Mouse (Mus musculus): ENCODE results near the gene Urm1. TPM values are rescaled to one million over a fixed set of nuclear protein-coding genes. Genes with fewer than 3 reads are reported as not detected.

Urm1 gene
- total and polyA plus RNA-seq, 3 experiments: 90.5 to 131 TPM; not detected in 1

DNA sequence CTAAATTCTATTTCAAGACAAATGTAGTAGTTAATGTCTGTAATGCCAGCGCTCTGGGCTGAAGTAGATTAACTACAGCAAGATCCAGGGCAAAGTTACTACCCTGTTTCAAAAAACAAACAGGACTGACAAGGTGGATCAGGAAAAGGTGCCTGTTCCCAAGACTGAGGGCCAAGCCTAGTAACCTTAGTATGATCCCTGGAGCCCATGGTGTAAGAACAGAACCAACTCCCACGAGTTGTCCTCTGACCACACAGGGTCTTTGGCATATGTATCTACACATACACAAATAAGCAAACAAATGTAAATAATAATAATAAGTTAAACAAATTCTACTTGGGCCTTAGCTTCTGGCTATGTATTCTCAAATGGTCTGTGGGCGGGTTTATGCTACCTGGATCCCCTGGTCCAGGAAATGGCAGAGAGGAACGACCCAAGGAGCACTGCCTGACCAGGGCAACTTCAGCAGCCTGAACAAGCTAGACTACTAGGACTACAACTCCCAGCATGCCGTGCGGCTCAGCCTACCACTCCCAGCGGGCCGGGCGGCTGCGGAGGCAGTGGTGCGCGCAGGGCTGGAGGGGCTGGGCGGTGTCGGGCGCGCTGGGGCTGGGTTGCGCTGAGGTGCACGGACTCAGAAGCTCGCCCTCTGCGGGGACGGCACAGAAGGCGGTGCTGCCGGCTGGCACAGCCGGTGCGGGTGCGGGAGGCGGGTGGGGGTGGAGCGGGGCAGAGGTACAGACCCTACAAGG is 17.6 kb upstream of the Urm1 start, which contains the start of gene Slc27a4 (continued):
- no peak for TF ChIP-seq JUND (IDR thresholded peaks at IDR 0.05; ENCODE audit: low read depth, low read length)
- no peak for TF ChIP-seq MYB (IDR thresholded peaks at IDR 0.05; ENCODE audit: low read depth, low read length)
- peak; percentile 69 to 73; a peak in 2 of 4 replicates for TF ChIP-seq POLR2A (IDR thresholded peaks at IDR 0.05; ENCODE audit: control insufficient read depth in 1 of 2, insufficient read depth in 1 of 2, low read depth in 1 of 2, low read length in 2 of 2, poor library complexity in 1 of 2)
- no peak for TF ChIP-seq TBP (IDR thresholded peaks at IDR 0.05; ENCODE audit: low read depth, low read length)

GRCm38 (mm10) chr2:29802827-29803201 is 17.1 kb upstream of the Urm1 start:
- TF ChIP-seq UBTF (IDR thresholded peaks at IDR 0.05; ENCODE audit: borderline replicate concordance, insufficient read depth, low read depth, low read length) (0 out of 2 replicates have a peak, but pooled peaks have one; percentile 53), SMC3 (IDR thresholded peaks at IDR 0.05; ENCODE audit: low read depth, low read length) (no peak), JUND (IDR thresholded peaks at IDR 0.05; ENCODE audit: low read depth, low read length) (no peak)
- peak; percentile 50 for DNase-seq (ENCODE audit: low read depth, low spot score)
- Histone ChIP-seq H3K79me2 (ENCODE audit: control insufficient read depth, insufficient read depth, low read length, poor library complexity) (0 out of 2 replicates have a peak, but pooled peaks cover 1% of the 10 kb centered on the region), H3K4me1 (ENCODE audit: control insufficient read depth in 1 of 2, insufficient read depth in 2 of 2, low read length in 2 of 2) (peaks cover 3 to 7% of the 10 kb centered on the region in 2 experiments; a peak in 2 of 4 replicates), H3K36me3 (ENCODE audit: control insufficient read depth in 1 of 2, insufficient read depth in 2 of 2, low read length in 2 of 2) (no peaks in the 10 kb centered on the region; a peak in 1 of 4 replicates), H3K27me3 (ENCODE audit: control insufficient read depth in 1 of 2, insufficient read depth in 2 of 2, low read length in 2 of 2) (no peaks in the 10 kb centered on the region), H3K27ac (ENCODE audit: control insufficient read depth, low read depth, low read length) (no peak overlapping the region), H3K9me3 (replicated peaks; ENCODE audit: insufficient read depth, low read length) (no peaks in the 10 kb centered on the region), H3K9ac (ENCODE audit: control insufficient read depth, low read depth, low read length, poor library complexity, severe bottlenecking) (peak overlapping the region; percentile 73), H3K4me3 (ENCODE audit: control insufficient read depth in 1 of 2, insufficient read depth in 1 of 2, low read depth in 2 of 2, low read length in 2 of 2) (peak overlapping the region; percentile 68 to 70)

DNA sequence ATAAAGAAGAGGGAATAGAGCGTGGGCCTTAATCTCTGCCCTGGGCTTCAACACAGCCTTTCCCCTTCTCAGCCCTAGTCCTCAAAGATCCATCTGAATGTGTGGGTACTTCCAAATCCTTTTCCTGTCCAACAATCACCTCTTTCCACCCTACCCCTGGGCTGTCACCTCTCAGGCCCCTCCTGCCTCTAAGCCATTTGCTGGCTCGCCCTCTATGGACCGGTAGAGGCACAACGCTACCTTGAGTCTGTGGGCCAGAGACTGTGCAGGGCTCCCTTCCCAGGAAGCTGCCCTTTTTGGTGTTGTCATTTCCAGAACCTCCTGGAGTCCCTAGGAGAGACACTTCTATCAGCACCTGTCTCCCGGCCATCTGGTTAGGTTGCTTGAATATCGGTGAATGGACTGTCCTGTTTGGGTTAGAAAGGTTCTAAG is 16.5 kb upstream of the Urm1 start:
- Histone ChIP-seq H3K27ac (ENCODE audit: control insufficient read depth, low read depth, low read length) (no peak overlapping the region), H3K4me1 (ENCODE audit: control insufficient read depth in 1 of 2, insufficient read depth in 2 of 2, low read length in 2 of 2) (peaks cover 3 to 7% of the 10 kb centered on the region in 2 experiments; a peak in 2 of 4 replicates), H3K36me3 (ENCODE audit: control insufficient read depth in 1 of 2, insufficient read depth in 2 of 2, low read length in 2 of 2) (no peaks in the 10 kb centered on the region; a peak in 1 of 4 replicates), H3K4me3 (ENCODE audit: control insufficient read depth in 1 of 2, insufficient read depth in 1 of 2, low read depth in 2 of 2, low read length in 2 of 2) (peak overlapping the region; percentile 68 to 70), H3K79me2 (ENCODE audit: control insufficient read depth, insufficient read depth, low read length, poor library complexity) (0 out of 2 replicates have a peak, but pooled peaks cover 1% of the 10 kb centered on the region), H3K9ac (ENCODE audit: control insufficient read depth, low read depth, low read length, poor library complexity, severe bottlenecking) (peak overlapping the region; percentile 73), H3K9me3 (replicated peaks; ENCODE audit: insufficient read depth, low read length) (no peaks in the 10 kb centered on the region), H3K27me3 (ENCODE audit: control insufficient read depth in 1 of 2, insufficient read depth in 2 of 2, low read length in 2 of 2) (no peaks in the 10 kb centered on the region)
- peak; percentile 70 for DNase-seq (ENCODE audit: low read depth, low spot score)
- TF ChIP-seq RCOR1 (IDR thresholded peaks at IDR 0.05; ENCODE audit: low read depth, low read length) (no peak), EP300 (IDR thresholded peaks at IDR 0.05; ENCODE audit: low read depth in 1 of 2, low read length in 2 of 2) (no peak), USF2 (IDR thresholded peaks at IDR 0.05; ENCODE audit: borderline replicate concordance in 1 of 2, insufficient read depth in 1 of 2, low read depth in 1 of 2, low read length in 2 of 2) (no peak), MEF2A (IDR thresholded peaks at IDR 0.05; ENCODE audit: extremely low read depth, insufficient replicate concordance, low read depth, low read length, poor library complexity, severe bottlenecking) (no peak), CTCF (IDR thresholded peaks at IDR 0.05 in 2 of 3, conservative IDR thresholded peaks at IDR 0.05 in 1 of 3; ENCODE audit: control insufficient read depth in 1 of 3, insufficient read depth in 1 of 3, low read depth in 2 of 3, low read length in 3 of 3, poor library complexity in 1 of 3, severe bottlenecking in 1 of 3) (peak; percentile 44 to 58 (median 55)), CHD2 (IDR thresholded peaks at IDR 0.05; ENCODE audit: low read length) (no peak), CHD1 (IDR thresholded peaks at IDR 0.05; ENCODE audit: low read depth, low read length) (no peak), GATA1 (IDR thresholded peaks at IDR 0.05; ENCODE audit: low read depth, low read length) (no peak), POLR2A (IDR thresholded peaks at IDR 0.05; ENCODE audit: control insufficient read depth in 1 of 2, insufficient read depth in 1 of 2, low read depth in 1 of 2, low read length in 2 of 2, poor library complexity in 1 of 2) (no peak), SIN3A (IDR thresholded peaks at IDR 0.05; ENCODE audit: low read length) (peak; percentile 53; the same call in 1 of the 2 replicates), TAL1 (IDR thresholded peaks at IDR 0.05; ENCODE audit: low read length) (no peak), POLR2AphosphoS5 (IDR thresholded peaks at IDR 0.05; ENCODE audit: borderline replicate concordance, low read depth, low read length) (no peak), ZNF384 (IDR thresholded peaks at IDR 0.05; ENCODE audit: low read depth, low read length) (no peak), MAZ (IDR thresholded peaks at IDR 0.05; ENCODE audit: low read depth, low read length) (0 out of 2 replicates have a peak, but pooled peaks have one; percentile 31), MXI1 (IDR thresholded peaks at IDR 0.05; ENCODE audit: low read depth, low read length) (no peak), ZKSCAN1 (IDR thresholded peaks at IDR 0.05; ENCODE audit: low read depth, low read length) (no peak), GABPA (IDR thresholded peaks at IDR 0.05; ENCODE audit: low read depth, low read length) (0 out of 2 replicates have a peak, but pooled peaks have one; percentile 13), MAX (IDR thresholded peaks at IDR 0.05; ENCODE audit: low read length) (no peak), HCFC1 (IDR thresholded peaks at IDR 0.05; ENCODE audit: low read depth, low read length) (0 out of 2 replicates have a peak, but pooled peaks have one; percentile 43), BHLHE40 (IDR thresholded peaks at IDR 0.05; ENCODE audit: borderline replicate concordance, low read depth, low read length) (no peak), ETS1 (IDR thresholded peaks at IDR 0.05; ENCODE audit: low read depth, low read length) (no peak), E2F4 (IDR thresholded peaks at IDR 0.05; ENCODE audit: borderline replicate concordance, low read depth, low read length) (no peak), TBP (IDR thresholded peaks at IDR 0.05; ENCODE audit: low read depth, low read length) (no peak)

Measured in MEL (cell line).